Mouse (Mus musculus) limb, embryonic 11.5 days (tissue): Measurements from ENCODE around the gene Thap7. TPM values are rescaled to one million over a fixed set of nuclear protein-coding genes. Genes with fewer than 3 reads are reported as not detected.
A peak's percentile ranks its signal among the peaks of the same experiment; 100 is the strongest.
"Not testable (repeated sequence)": the region's sequence is repeated elsewhere in the genome, so short reads cannot be mapped to it uniquely, and the experiment has no call there.

Experiments
- ATAC-seq: fragments of 200-750 bp; cut with Nextera tagmentation; 2 replicates; pipeline ENCODE4 v1.8.0; 2017; ENCODE audit warnings: low read depth; ENCODE audit not compliant: insufficient number of reproducible peaks, low FRiP score, low TSS enrichment
- DNase-seq: peaks from one replicate; pipeline ENCODE4 v3.0.0-alpha.2; 2015; ENCODE audit warnings: low spot score
- H3K27ac ChIP-seq: fragments of 300-500 bp; sonication (generic); replicated peaks from 2 replicates; pipeline ENCODE4 v1.5.1; 2014; ENCODE audit warnings: low read depth, mild to moderate bottlenecking, low read length
- H3K27me3 ChIP-seq: fragments of 300-500 bp; sonication (generic); 2 replicates; pipeline ENCODE4 v1.6.1; 2014; ENCODE audit warnings: mild to moderate bottlenecking, low read length, mixed read lengths; ENCODE audit not compliant: control insufficient read depth, insufficient read depth
- H3K36me3 ChIP-seq: fragments of 300-500 bp; sonication (generic); 2 replicates; pipeline ENCODE4 v1.6.1; 2014; ENCODE audit warnings: mild to moderate bottlenecking, low read length, moderate library complexity, mixed read lengths; ENCODE audit not compliant: control insufficient read depth, insufficient read depth
- H3K4me1 ChIP-seq: fragments of 300-500 bp; sonication (generic); 2 replicates; pipeline ENCODE4 v1.6.1; 2014; ENCODE audit warnings: low read length, mixed read lengths; ENCODE audit not compliant: control insufficient read depth, insufficient read depth
- H3K4me2 ChIP-seq: fragments of 300-500 bp; sonication (generic); 2 replicates; pipeline ENCODE4 v1.6.1; 2014; ENCODE audit warnings: low read depth, mild to moderate bottlenecking, moderate library complexity; ENCODE audit not compliant: severe bottlenecking
- H3K4me3 ChIP-seq: fragments of 300-500 bp; sonication (generic); 2 replicates; pipeline ENCODE4 v1.5.1; 2014; ENCODE audit warnings: low read depth, low read length
- H3K9ac ChIP-seq: fragments of 300-500 bp; sonication (generic); 2 replicates; pipeline ENCODE4 v1.6.1; 2014; ENCODE audit warnings: mild to moderate bottlenecking, low read length
- H3K9me3 ChIP-seq: fragments of 300-500 bp; sonication (generic); 2 replicates; pipeline ENCODE4 v1.6.1; 2016; ENCODE audit warnings: low read length; ENCODE audit not compliant: control insufficient read depth
- WGBS: fragments of 180-500 bp; shearing (Covaris S2); extraction: QIAGEN DNeasy Blood & Tissue Kit; methylation state at CpG from one replicate; pipeline ENCODE4 v1.1.7; 2014; 5-methylcytosine and 5-hydroxymethylcytosine counted together
- polyA plus RNA-seq: library from polyadenylated mRNA; unstranded; fragments of >200 nt; fragmentation: Nextera tagmentation; extraction: Ambion mirVana; gene quantifications from 2 replicates; pipeline ENCODE4 v1.2.1, GENCODE M21; 2014

Gene Thap7
- polyA plus RNA-seq, 1 experiment from 2014 or later, result 58.7 TPM

DNA sequence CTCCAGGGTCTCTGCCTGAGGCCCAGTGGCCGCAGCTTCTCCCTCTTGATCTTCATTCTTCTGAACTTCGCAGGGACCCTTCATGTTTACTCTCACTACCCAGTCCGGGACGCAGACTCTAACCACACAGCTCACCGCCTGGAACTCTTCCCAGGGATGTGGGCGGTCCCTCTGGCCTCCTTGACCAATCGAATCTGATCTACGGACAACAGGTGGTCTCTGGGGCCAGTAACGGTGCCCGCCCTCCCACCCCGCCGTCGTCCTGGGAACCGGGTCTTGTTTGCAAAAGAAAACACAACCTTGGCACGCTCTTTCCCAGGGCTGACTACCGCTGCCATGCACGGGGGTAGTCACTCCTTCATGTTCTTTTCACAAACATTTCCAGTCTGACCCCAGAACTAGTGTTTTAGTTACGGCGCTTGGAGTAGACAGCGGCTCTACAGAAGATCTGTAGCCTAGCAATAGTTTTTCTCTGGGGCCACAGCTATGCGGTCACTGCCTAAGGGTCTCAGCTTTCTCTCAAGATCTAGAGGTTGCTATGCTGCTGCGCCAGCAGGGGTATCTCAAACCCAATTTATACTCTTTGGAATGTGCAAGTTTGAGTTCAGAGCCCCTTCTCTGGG lies 30.3 kb upstream of the Thap7 start, which contains the start of gene Lrrc74b:
Gene Lrrc74b (minus strand): TSS at position 120 of the 623 bp plus-strand sequence.
- Histone ChIP-seq H3K9me3 (no peaks in the 10 kb centered on the region), H3K36me3 (no peaks in the 10 kb centered on the region), H3K4me1 (peaks cover 14% of the 10 kb centered on the region), H3K4me3 (peak within 1 kb of the TSS; percentile 12), H3K4me2 (peak within 1 kb of the TSS; percentile 21), H3K9ac (peak within 1 kb of the TSS; percentile 27; the same call in 1 of the 2 replicates), H3K27ac (no peak within 1 kb of the TSS), H3K27me3 (peaks cover 11% of the 10 kb centered on the region; the same call in 1 of the 2 replicates)
- DNase-seq (peak; percentile 82), ATAC-seq (peak; percentile 41; the same call in 1 of the 2 replicates)
- 1% methylated on average over 22 of the region's 22 CpGs for WGBS

DNA sequence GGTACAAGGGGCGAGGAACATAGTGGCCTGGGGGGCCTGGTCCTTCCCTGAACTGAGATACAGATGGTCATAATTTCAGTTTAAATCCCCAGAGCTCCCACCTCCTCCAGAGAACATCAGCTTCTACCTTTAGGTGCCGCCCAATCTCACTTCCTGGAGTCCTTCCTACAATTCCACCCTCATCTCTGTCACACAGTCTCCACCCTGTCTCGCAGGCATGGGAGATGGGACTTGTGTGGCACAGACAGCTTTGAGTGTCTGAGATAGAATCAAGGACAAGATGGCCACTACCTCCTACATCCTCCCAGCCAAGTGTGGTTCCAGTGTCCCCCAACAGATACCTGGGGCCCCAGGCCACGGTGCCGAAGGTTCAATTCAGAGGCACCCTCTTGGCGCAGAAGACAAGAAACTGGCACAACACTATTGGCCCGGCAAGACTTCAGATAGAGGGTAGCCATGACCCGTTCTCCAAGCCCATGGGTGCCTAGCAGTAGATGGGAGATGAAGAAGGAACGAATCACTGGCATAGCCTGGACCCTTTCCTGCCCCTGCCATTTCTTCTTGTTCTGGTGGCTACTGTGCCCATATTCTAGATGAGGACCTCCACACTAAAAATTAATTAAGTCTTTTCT lies 28.6 kb upstream of the Thap7 start:
- 67% methylated on average over 9 of the region's 9 CpGs for whole genome bisulfite sequencing
- Histone ChIP-seq H3K27ac (no peak overlapping the region), H3K4me1 (peaks cover 14% of the 10 kb centered on the region)

DNA sequence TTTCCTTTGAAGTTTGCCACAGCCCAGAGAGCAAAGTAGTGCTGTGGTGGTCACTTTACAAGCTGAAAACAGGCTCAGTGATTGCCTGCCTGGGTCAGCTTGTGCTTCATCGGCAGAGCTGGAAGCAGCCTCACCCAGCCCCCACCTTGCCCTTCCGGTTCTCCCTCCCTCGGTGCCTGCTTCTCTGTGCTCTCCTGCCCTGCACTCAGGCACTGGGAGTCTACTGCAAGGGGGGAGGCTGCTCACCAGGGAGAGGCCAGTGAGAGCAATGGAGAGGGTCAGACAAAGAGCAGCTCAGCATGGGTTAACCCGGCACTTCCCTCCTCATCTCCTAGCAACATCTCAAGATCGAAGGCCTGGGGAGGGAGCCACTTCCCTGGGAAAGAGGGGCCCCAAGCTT lies 27.9 kb upstream of the Thap7 start:
- Histone ChIP-seq H3K4me3 (no peak overlapping the region), H3K27me3 (peaks cover 11% of the 10 kb centered on the region; the same call in 1 of the 2 replicates), H3K9me3 (no peaks in the 10 kb centered on the region), H3K27ac (no peak overlapping the region), H3K4me2 (peak overlapping the region; percentile 27; the same call in 1 of the 2 replicates), H3K9ac (no peak overlapping the region), H3K4me1 (peaks cover 20% of the 10 kb centered on the region), H3K36me3 (no peaks in the 10 kb centered on the region)
- ATAC-seq, result no peak
- peak; percentile 38 for DNase-seq
- WGBS, result 0% methylated on average over 5 of the region's 5 CpGs

More for the DNA sequence above, 28.6 kb upstream of the Thap7 start:
- DNase-seq (no peak), ATAC-seq (no peak)
- no peak overlapping the region for H3K9ac ChIP-seq
- no peaks in the 10 kb centered on the region for H3K9me3 ChIP-seq
- H3K4me3 ChIP-seq, result no peak overlapping the region
- no peaks in the 10 kb centered on the region for H3K36me3 ChIP-seq
- peaks cover 11% of the 10 kb centered on the region; the same call in 1 of the 2 replicates for H3K27me3 ChIP-seq
- no peak overlapping the region for H3K4me2 ChIP-seq

DNA sequence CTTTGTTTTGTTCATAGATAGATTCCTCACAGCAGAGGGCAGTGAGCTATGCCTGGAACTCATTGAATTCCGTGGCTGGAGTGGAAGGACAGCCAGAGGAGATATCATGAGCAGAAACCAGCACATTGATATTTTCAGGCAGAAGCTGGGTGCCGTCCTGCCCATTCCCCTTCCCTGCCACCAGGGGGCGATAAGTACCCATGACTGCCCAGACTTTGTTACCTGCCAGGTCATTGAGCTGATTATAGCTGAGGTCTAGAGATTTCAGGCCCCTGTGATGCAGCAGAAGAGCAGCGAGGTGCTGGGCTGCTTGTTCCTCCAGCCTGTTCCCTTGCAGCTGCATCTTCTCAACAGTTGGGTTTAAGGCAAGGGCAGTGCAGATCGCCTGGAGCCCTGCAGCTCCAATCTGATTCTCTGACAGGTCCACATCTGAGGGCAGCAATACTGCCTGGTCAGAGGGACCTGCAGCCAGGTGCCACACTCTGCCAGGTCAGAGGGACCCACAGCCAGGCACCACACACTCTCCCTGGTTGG lies 27.1 kb upstream of the Thap7 start:
- DNase-seq, result peak; percentile 83
- H3K4me2 ChIP-seq, result 0 out of 2 replicates have a peak overlapping the region, but pooled peaks have one; percentile 14
- WGBS, result 1% methylated on average over 5 of the region's 5 CpGs

DNA sequence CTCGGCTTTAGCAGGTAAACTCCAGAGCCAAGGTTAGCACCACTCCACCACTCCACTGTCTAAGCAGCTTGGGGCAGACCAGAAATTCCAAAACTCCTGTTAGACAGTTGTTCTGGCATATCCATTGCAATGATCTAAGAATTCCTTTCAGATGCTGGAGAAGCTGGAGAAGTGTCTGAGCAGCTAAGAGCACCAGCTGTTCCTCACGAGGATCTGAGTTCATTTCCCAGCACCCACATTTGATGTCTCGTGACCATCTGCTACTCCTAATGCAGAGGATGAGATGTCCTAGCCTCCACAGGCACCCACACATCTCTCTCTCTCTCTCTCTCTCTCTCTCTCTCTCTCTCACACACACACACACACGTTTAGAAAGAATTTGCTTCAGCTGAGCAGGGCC lies 26.0 kb upstream of the Thap7 start:
- no peak overlapping the region for H3K4me3 ChIP-seq
- no peak overlapping the region for H3K9ac ChIP-seq
- H3K4me2 ChIP-seq, result no peak overlapping the region
- H3K27ac ChIP-seq, result no peak overlapping the region
- 37% methylated on average over 4 of the region's 4 CpGs for WGBS
- no peak for ATAC-seq
- DNase-seq, result no peak
- peaks cover 19% of the 10 kb centered on the region for H3K4me1 ChIP-seq
- H3K27me3 ChIP-seq, result peaks cover 7% of the 10 kb centered on the region; the same call in 1 of the 2 replicates
- H3K9me3 ChIP-seq, result no peaks in the 10 kb centered on the region
- H3K36me3 ChIP-seq, result no peaks in the 10 kb centered on the region

More for the DNA sequence above, 27.1 kb upstream of the Thap7 start:
- Histone ChIP-seq H3K36me3 (no peaks in the 10 kb centered on the region), H3K4me3 (no peak overlapping the region), H3K4me1 (peaks cover 21% of the 10 kb centered on the region), H3K27ac (no peak overlapping the region), H3K9ac (no peak overlapping the region), H3K9me3 (no peaks in the 10 kb centered on the region), H3K27me3 (peaks cover 11% of the 10 kb centered on the region; the same call in 1 of the 2 replicates)
- ATAC-seq, result no peak

DNA sequence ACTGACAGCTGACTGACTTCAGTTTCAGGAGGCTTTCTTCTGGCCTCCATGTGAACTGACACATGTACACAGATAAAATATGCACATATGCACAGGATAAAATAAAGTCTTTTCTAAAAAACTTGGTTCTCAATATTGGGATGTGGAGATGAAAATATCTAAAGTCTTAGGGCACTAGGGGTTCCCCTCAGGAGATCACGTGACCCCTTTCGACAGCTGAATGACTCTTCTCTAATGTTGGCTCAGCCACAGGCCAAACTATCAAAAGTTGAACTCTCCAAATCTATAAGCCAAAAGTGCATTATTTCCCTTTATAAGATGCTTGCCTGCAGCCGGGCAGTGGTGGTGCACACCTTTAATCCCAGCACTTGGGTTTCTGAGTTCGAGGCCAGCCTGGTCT lies 25.2 kb upstream of the Thap7 start:
- ATAC-seq, result no peak
- Histone ChIP-seq H3K4me2 (no peak overlapping the region), H3K9me3 (no peaks in the 10 kb centered on the region), H3K36me3 (no peaks in the 10 kb centered on the region), H3K4me1 (peaks cover 18% of the 10 kb centered on the region), H3K4me3 (no peak overlapping the region), H3K27ac (no peak overlapping the region), H3K27me3 (peaks cover 7% of the 10 kb centered on the region; the same call in 1 of the 2 replicates), H3K9ac (no peak overlapping the region)
- 84% methylated on average over 4 of the region's 4 CpGs for WGBS
- no peak for DNase-seq

DNA sequence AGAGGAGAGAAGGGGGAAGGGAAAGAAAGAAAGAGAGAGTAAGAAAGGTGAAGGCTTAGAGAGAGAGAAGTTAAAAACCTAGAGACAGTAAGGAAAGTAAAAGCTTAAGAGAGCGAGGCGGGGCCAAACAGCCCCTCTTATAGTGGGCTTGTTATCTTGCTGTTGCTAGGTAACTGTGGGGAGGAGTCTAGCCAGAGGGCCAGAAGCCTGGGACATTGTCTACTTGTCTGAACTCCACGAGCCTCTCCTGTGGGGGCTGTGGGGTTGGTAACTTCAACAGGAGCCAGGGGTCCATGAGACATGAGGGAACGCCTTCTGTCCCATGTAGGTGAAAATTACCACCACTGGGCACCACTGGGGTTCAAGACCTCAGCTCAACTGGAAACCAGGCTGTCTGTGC lies 23.8 kb upstream of the Thap7 start:
- Histone ChIP-seq H3K4me1 (peaks cover 14% of the 10 kb centered on the region), H3K4me2 (peak overlapping the region; percentile 39; the same call in 1 of the 2 replicates)
- not testable (repeated sequence) for H3K27ac ChIP-seq, DNase-seq, H3K9ac ChIP-seq, H3K4me3 ChIP-seq, H3K9me3 ChIP-seq, H3K36me3 ChIP-seq, ATAC-seq, H3K27me3 ChIP-seq
- 37% methylated on average over 4 of the region's 4 CpGs for WGBS

DNA sequence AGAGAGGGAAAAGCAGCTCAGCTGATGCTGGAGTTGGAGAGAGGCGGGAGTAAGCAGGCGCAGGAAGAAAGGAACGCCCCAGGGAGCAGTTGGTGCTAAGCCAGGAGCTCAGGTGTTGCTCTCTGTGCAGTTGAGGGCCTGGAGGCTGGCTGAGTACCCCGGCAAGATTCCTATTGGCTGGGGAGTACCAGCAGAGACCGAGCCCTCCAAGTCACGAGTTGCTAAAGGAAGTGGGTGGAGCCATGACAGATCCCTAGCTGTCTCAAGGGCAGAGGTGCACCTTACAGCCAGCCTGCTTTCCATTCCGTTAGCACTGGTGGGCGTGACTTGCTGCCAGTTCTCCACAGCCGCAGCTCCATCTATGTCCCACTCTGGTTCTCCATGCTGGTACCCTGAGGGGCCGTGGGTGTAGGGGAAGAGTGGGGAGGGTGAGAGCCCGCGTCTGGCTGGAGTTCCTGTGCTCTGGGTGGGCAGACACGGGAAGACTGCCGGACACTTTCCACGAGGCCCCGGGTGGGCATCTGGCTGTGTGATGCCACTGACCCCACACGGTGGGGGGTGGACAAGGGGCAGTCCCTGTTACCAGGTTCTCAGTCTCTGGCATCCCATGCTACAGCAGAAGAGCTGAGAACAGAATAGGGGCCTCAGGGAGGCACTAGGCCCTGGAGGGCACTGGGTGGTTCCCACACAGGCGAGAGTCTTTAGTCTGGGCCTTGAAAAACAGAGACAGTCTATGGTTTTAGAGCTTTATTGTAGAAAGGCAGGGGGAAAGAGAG lies 23.2 kb upstream of the Thap7 start:
- 8% methylated on average over 18 of the region's 18 CpGs for WGBS
- Histone ChIP-seq H3K36me3 (no peaks in the 10 kb centered on the region), H3K9ac (peak overlapping the region; percentile 2; the same call in 1 of the 2 replicates), H3K4me3 (0 out of 2 replicates have a peak overlapping the region, but pooled peaks have one; percentile 12), H3K27me3 (no peaks in the 10 kb centered on the region), H3K27ac (peak overlapping the region; percentile 65), H3K4me1 (peaks cover 14% of the 10 kb centered on the region), H3K9me3 (no peaks in the 10 kb centered on the region), H3K4me2 (peak overlapping the region; percentile 39)
- peak; percentile 80 for DNase-seq
- ATAC-seq, result peak; percentile 93
